Mouse (Mus musculus) heart, postnatal 36 days (tissue): ENCODE measurements around the gene Ghrhr. TPM values are rescaled to one million over a fixed set of nuclear protein-coding genes. Genes with fewer than 3 reads are reported as not detected.

Source experiments
- DNase-seq, 2 experiments: peaks; one replicate each; pipeline ENCODE4 v3.0.0; 2021 to 2022
- intact Hi-C: fragments of 180-260 bp; cut with DNase I; formaldehyde crosslinking; loops from one replicate; pipeline ENCODE4 v1.15.1; 2025
- total RNA-seq, 2 experiments: library from RNA; stranded (reverse); gene quantifications; 2 replicates each; pipeline ENCODE4 v1.2.3; 2021

Gene Ghrhr
- total RNA-seq, 2 experiments from 2014 or later: not detected

- intact Hi-C loops: no loop called here
- no peak for DNase-seq
Measured at GRCm38 (mm10) chr6:55350383-55350952, 25.6 kb upstream of the Ghrhr start.

- no peak for DNase-seq
- intact Hi-C loops: no loop called here
Measured at GRCm38 (mm10) chr6:55351712-55352111, 24.4 kb upstream of the Ghrhr start.

- DNase-seq: peak in 1 of 2 experiments; percentile 3
- intact Hi-C loops: no loop called here
Measured at GRCm38 (mm10) chr6:55353711-55354445, 22.2 kb upstream of the Ghrhr start.

- DNase-seq: peak in 1 of 2 experiments; percentile 1
- intact Hi-C loops: loop anchor here (5.0 kb wide), 1 partner anchor 62 kb away; no protein-coding TSS in a partner anchor
Measured at GRCm38 (mm10) chr6:55354456-55355117, 21.5 kb upstream of the Ghrhr start.

GRCm38 (mm10) chr6:55355575-55355974 lies 20.5 kb upstream of the Ghrhr start:
- intact Hi-C loops: loop anchor here (5.0 kb wide), 1 partner anchor 63 kb away; no protein-coding TSS in a partner anchor
- no peak for DNase-seq

- DNase-seq: peak in 1 of 2 experiments; percentile 44
- intact Hi-C loops: loop anchor here (5.0 kb wide), 1 partner anchor 64 kb away; no protein-coding TSS in a partner anchor
Measured at GRCm38 (mm10) chr6:55356017-55356703, 19.9 kb upstream of the Ghrhr start.

- intact Hi-C loops: loop anchor here (5.0 kb wide), 1 partner anchor 65 kb away; no protein-coding TSS in a partner anchor
- DNase-seq: peak in 1 of 2 experiments; percentile 1
Measured at GRCm38 (mm10) chr6:55356976-55357635, 19.0 kb upstream of the Ghrhr start.

- intact Hi-C loops: loop anchor here (5.0 kb wide), 1 partner anchor 65 kb away; no protein-coding TSS in a partner anchor
- DNase-seq: peak in 1 of 2 experiments; percentile 18
Measured at GRCm38 (mm10) chr6:55357636-55358031, 18.5 kb upstream of the Ghrhr start.

GRCm38 (mm10) chr6:55358731-55359143 lies 17.4 kb upstream of the Ghrhr start:
- no peak for DNase-seq
- intact Hi-C loops: loop anchor here (5.0 kb wide), 1 partner anchor 66 kb away; no protein-coding TSS in a partner anchor

- intact Hi-C loops: no loop called here
- DNase-seq: no peak
Measured at GRCm38 (mm10) chr6:55362663-55363062, 13.4 kb upstream of the Ghrhr start.

- no peak for DNase-seq
- intact Hi-C loops: no loop called here
Measured at GRCm38 (mm10) chr6:55367126-55367525, 9.0 kb upstream of the Ghrhr start.

- DNase-seq: no peak
- intact Hi-C loops: no loop called here
Measured at GRCm38 (mm10) chr6:55370831-55371230, 5.3 kb upstream of the Ghrhr start.

- DNase-seq: no peak
- intact Hi-C loops: no loop called here
Measured at GRCm38 (mm10) chr6:55376511-55376910, 416 bp downstream of the Ghrhr start.

- no peak for DNase-seq
Measured at GRCm38 (mm10) chr6:55377461-55377860, 1.4 kb downstream of the Ghrhr start.

GRCm38 (mm10) chr6:55379641-55380335 lies 3.7 kb downstream of the Ghrhr start:
- intact Hi-C loops: no loop called here
- peak in 1 of 2 experiments; percentile 45 for DNase-seq

More at GRCm38 (mm10) chr6:55377461-55377860, 1.4 kb downstream of the Ghrhr start:
- intact Hi-C loops: no loop called here

GRCm38 (mm10) chr6:55381966-55382365 lies 5.9 kb downstream of the Ghrhr start:
- no peak for DNase-seq
- intact Hi-C loops: no loop called here

- intact Hi-C loops: loop anchor here (1.0 to 2.0 kb wide), 2 partner anchors 23 to 151 kb away; no protein-coding TSS in a partner anchor
- peak; percentile 75 to 82 for DNase-seq
Measured at GRCm38 (mm10) chr6:55383897-55384296, 7.8 kb downstream of the Ghrhr start.

GRCm38 (mm10) chr6:55384356-55384951 lies 8.4 kb downstream of the Ghrhr start:
- intact Hi-C loops: loop anchor here (2.0 kb wide), 1 partner anchor 24 kb away; no protein-coding TSS in a partner anchor
- no peak for DNase-seq
